Mouse (Mus musculus): Measurements from ENCODE around the gene Wdr18.

DNA sequence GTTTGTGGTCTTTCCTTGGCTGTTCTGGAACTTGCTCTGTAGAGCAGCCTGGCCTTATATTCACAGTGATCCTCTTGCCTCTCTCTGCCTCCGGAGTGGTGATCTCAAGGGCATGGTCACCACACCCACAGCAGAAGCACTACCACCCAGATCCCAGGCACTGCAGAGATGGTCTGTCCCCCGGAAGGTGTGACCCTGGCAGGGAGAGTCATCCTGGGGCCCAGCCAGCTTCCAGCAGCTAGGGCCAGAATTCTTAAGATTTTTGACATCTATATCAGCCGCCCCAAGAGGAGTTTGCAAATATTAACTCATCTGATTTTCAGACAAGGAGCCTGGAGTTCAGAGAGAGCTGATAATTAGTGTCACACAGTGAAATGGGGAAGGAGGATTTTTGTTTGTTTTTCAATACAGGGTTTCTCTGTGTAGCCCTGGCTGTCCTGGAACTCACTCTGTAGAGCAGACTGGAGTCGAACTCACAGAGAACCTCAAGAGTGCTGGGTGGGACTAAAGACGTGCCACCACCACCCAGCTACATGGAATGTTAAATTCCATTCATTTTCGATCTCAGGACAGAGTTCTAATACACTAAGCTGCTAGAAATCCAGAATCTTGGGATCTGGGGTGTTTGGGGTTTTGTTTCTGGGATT lies 26.4 kb downstream of the Wdr18 start:
- TF ChIP-seq EP300 (optimal IDR thresholded peaks at IDR 0.05) (no peak), CTCF (IDR thresholded peaks at IDR 0.05; ENCODE audit: low read depth) (no peak)

Measured in stomach, postnatal 0 days (tissue).